Mouse (Mus musculus): Measurements from ENCODE around the gene Odam. TPM values are rescaled to one million over a fixed set of nuclear protein-coding genes. Genes with fewer than 3 reads are reported as not detected.

The Odam gene
- polyA plus RNA-seq (2012; rRNA removed) = not detected in 2 replicates

DNA sequence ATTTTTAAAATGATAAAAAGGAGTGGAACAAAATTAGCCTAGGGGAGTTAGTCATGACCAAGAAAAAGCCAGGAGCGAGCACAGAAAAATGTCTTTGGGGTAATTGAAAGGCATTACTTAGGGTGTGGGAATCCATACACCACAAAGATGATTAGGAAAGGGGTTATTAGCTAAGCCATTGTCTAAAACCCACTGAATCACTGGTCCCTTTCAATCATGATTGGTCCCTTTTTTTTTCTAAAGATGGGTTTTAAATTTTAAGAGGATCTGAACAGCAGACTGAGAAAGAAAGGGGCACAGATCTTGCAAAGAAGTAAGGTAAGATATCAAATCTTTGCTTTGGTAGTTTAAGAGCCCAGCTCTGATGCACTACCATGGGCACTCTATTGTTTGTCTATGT lies at the start of gene Odam:
TSS of gene Odam (plus strand) at position 301 of the 400 bp plus-strand sequence.
- no peak within 1 kb of the TSS for H3K4me3 ChIP-seq (replicated peaks; ENCODE audit: extremely low read depth, low read depth, low read length)
- H3K4me1 ChIP-seq (ENCODE audit: control insufficient read depth, insufficient read depth, low read length) = no peaks in the 10 kb centered on the region
- no peak for DNase-seq
- TF ChIP-seq POLR2A (IDR thresholded peaks at IDR 0.05; ENCODE audit: borderline replicate concordance, extremely low read depth, low read depth, low read length) = no peak
- no peak for TF ChIP-seq CTCF (IDR thresholded peaks at IDR 0.05; ENCODE audit: insufficient read depth, low read length)
- WGBS = 59% methylated on average over 1 of the region's 1 CpGs

GRCm38 (mm10) chr5:87855136-87855716 lies 29.6 kb upstream of the Odam start:
- no peak for DNase-seq
- TF ChIP-seq CTCF (IDR thresholded peaks at IDR 0.05; ENCODE audit: insufficient read depth, low read length) = no peak
- TF ChIP-seq POLR2A (IDR thresholded peaks at IDR 0.05; ENCODE audit: borderline replicate concordance, extremely low read depth, low read depth, low read length) = no peak
- WGBS = 67% methylated on average over 3 of the region's 3 CpGs

GRCm38 (mm10) chr5:87870084-87870483 lies 14.7 kb upstream of the Odam start:
- Histone ChIP-seq H3K4me3 (replicated peaks; ENCODE audit: extremely low read depth, low read depth, low read length) (no peak overlapping the region), H3K4me1 (ENCODE audit: control insufficient read depth, insufficient read depth, low read length) (no peaks in the 10 kb centered on the region)
- no peak for DNase-seq
- TF ChIP-seq CTCF (IDR thresholded peaks at IDR 0.05; ENCODE audit: insufficient read depth, low read length) = no peak
- no peak for TF ChIP-seq POLR2A (IDR thresholded peaks at IDR 0.05; ENCODE audit: borderline replicate concordance, extremely low read depth, low read depth, low read length)
- WGBS = 62% methylated on average over 2 of the region's 2 CpGs

More at GRCm38 (mm10) chr5:87855136-87855716, 29.6 kb upstream of the Odam start:
- H3K4me1 ChIP-seq (ENCODE audit: control insufficient read depth, insufficient read depth, low read length) = no peaks in the 10 kb centered on the region
- no peak overlapping the region for H3K4me3 ChIP-seq (replicated peaks; ENCODE audit: extremely low read depth, low read depth, low read length)

- H3K4me1 ChIP-seq (ENCODE audit: control insufficient read depth, insufficient read depth, low read length) = no peaks in the 10 kb centered on the region
- TF ChIP-seq POLR2A (IDR thresholded peaks at IDR 0.05; ENCODE audit: borderline replicate concordance, extremely low read depth, low read depth, low read length) = no peak
- TF ChIP-seq CTCF (IDR thresholded peaks at IDR 0.05; ENCODE audit: insufficient read depth, low read length) = no peak
- 32% methylated on average over 4 of the region's 4 CpGs for WGBS
- DNase-seq = no peak
- no peak overlapping the region for H3K4me3 ChIP-seq (replicated peaks; ENCODE audit: extremely low read depth, low read depth, low read length)
Measured at GRCm38 (mm10) chr5:87871423-87871822, 13.4 kb upstream of the Odam start.

DNA sequence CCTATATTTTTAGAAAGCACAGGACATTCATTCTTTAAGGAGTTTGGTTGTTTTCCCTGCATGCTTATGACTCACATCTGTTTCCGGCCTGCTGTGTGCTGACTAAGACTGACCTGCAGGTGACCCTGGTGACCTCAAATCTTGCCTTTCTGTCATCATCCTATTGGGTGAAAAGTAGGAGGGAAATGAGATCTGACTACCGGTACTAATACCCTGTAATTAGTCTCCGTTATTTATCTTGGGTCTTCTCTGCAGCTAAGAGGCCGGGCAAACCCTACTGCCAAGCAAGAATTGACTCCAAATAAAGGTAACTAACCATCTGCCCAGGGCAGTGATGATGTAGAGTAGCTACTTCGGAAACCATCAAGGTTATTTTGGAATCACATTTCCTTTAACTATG lies 40.5 kb downstream of the Odam start, which contains the start of gene Csn3:
TSS of gene Csn3 (plus strand) at position 208 of the 400 bp plus-strand sequence.
- TF ChIP-seq CTCF (IDR thresholded peaks at IDR 0.05; ENCODE audit: insufficient read depth, low read length) (no peak), POLR2A (IDR thresholded peaks at IDR 0.05; ENCODE audit: borderline replicate concordance, extremely low read depth, low read depth, low read length) (no peak)
- no peak within 1 kb of the TSS for H3K4me3 ChIP-seq (replicated peaks; ENCODE audit: extremely low read depth, low read depth, low read length)
- no peaks in the 10 kb centered on the region for H3K4me1 ChIP-seq (ENCODE audit: control insufficient read depth, insufficient read depth, low read length)
- WGBS = 34% methylated on average over 5 of the region's 5 CpGs
- DNase-seq = no peak

- DNase-seq = no peak
- H3K4me3 ChIP-seq (replicated peaks; ENCODE audit: extremely low read depth, low read depth, low read length) = no peak overlapping the region
- no peaks in the 10 kb centered on the region for H3K4me1 ChIP-seq (ENCODE audit: control insufficient read depth, insufficient read depth, low read length)
- WGBS = 53% methylated on average over 1 of the region's 1 CpGs
- TF ChIP-seq POLR2A (IDR thresholded peaks at IDR 0.05; ENCODE audit: borderline replicate concordance, extremely low read depth, low read depth, low read length) (no peak), CTCF (IDR thresholded peaks at IDR 0.05; ENCODE audit: insufficient read depth, low read length) (no peak)
Measured at GRCm38 (mm10) chr5:87931603-87932002, 46.8 kb downstream of the Odam start.

GRCm38 (mm10) chr5:87940752-87941151 lies 55.9 kb downstream of the Odam start:
- WGBS = 32% methylated on average over 3 of the region's 3 CpGs
- no peaks in the 10 kb centered on the region for H3K4me1 ChIP-seq (ENCODE audit: control insufficient read depth, insufficient read depth, low read length)
- no peak for DNase-seq
- H3K4me3 ChIP-seq (replicated peaks; ENCODE audit: extremely low read depth, low read depth, low read length) = no peak overlapping the region
- TF ChIP-seq CTCF (IDR thresholded peaks at IDR 0.05; ENCODE audit: insufficient read depth, low read length) (no peak), POLR2A (IDR thresholded peaks at IDR 0.05; ENCODE audit: borderline replicate concordance, extremely low read depth, low read depth, low read length) (no peak)

DNA sequence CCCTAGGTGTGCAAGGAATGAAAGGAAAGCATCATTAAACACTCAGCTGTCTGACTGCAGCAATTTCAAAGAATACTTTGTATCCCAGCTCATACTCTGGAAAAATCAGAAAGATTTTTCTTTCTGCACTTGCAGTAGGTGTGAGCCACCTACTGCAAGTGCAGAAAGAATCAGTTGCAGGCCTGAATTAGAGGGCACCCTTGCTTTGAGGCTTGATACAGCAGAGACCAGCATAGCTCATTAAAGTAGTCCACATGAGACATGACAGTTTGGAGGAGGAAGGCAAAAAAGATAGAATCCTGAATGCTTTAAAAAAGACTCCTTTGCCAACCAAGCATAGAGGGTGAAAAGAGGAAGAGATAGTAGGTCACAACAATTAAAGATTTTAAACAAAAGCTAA lies 57.7 kb downstream of the Odam start:
- DNase-seq = no peak
- H3K4me1 ChIP-seq (ENCODE audit: control insufficient read depth, insufficient read depth, low read length) = no peaks in the 10 kb centered on the region
- TF ChIP-seq POLR2A (IDR thresholded peaks at IDR 0.05; ENCODE audit: borderline replicate concordance, extremely low read depth, low read depth, low read length) (no peak), CTCF (IDR thresholded peaks at IDR 0.05; ENCODE audit: insufficient read depth, low read length) (no peak)
- no peak overlapping the region for H3K4me3 ChIP-seq (replicated peaks; ENCODE audit: extremely low read depth, low read depth, low read length)

Other genes starting within 250 kb of the Odam start
- not detected in 2 replicates for gene Csn1s1, start 218.8 kb upstream of the Odam start, polyA plus RNA-seq (2012; rRNA removed)
- not detected in 2 replicates for gene Csn2, start 185.4 kb upstream of the Odam start, polyA plus RNA-seq (2012; rRNA removed)
- not detected in 2 replicates for gene Csn1s2a, start 110.5 kb upstream of the Odam start, polyA plus RNA-seq (2012; rRNA removed)
- gene Csn1s2b, start 76.9 kb upstream of the Odam start, polyA plus RNA-seq (2012; rRNA removed) = not detected in 2 replicates
- not detected in 2 replicates for gene Prr27, start 59.3 kb upstream of the Odam start, polyA plus RNA-seq (2012; rRNA removed)
- gene Csn3, start 40.5 kb downstream of the Odam start, polyA plus RNA-seq (2012; rRNA removed) = not detected in 2 replicates
- not detected in 2 replicates for gene 2310003L06Rik, start 84.4 kb downstream of the Odam start, polyA plus RNA-seq (2012; rRNA removed)
- gene Gm28434, start 84.5 kb downstream of the Odam start, polyA plus RNA-seq (2012; rRNA removed) = not detected in 2 replicates
- gene Cabs1, start 94.4 kb downstream of the Odam start, polyA plus RNA-seq (2012; rRNA removed) = not detected in 2 replicates
- gene Smr3a, start 117.5 kb downstream of the Odam start, polyA plus RNA-seq (2012; rRNA removed) = not detected in 2 replicates
- gene Smr2, start 201.5 kb downstream of the Odam start, polyA plus RNA-seq (2012; rRNA removed) = not detected in 2 replicates
- gene Gm11116, start 226.5 kb downstream of the Odam start, polyA plus RNA-seq (2012; rRNA removed) = not detected in 2 replicates